Mouse (Mus musculus) kidney, adult 11 months (tissue): ENCODE data around the gene Aspg.

Source experiments
- DNase-seq: peaks from one replicate; pipeline ENCODE4 v3.0.0; 2022

Gene Aspg

DNA sequence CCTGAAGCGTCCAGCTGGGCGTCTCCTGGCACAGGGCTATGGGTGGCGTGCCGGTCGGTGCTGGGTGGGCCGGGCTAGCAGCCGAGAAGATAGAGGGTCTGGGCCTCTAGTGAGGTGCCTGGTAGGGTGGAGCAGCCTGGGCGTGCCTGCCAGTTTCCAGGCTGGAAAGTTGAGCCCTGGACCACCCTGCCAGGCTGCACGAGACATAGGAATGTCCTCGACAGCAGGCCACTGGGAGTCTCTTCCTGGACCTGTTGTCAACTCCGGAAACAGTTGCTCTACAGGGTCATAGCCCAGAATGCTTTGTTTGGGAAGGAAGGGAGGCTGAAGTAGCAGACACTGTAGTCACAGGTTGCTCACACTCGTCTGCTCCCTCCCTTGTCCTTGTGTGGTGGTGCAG is 47.1 kb downstream of the Aspg start:
- DNase-seq: peak; percentile 31

DNA sequence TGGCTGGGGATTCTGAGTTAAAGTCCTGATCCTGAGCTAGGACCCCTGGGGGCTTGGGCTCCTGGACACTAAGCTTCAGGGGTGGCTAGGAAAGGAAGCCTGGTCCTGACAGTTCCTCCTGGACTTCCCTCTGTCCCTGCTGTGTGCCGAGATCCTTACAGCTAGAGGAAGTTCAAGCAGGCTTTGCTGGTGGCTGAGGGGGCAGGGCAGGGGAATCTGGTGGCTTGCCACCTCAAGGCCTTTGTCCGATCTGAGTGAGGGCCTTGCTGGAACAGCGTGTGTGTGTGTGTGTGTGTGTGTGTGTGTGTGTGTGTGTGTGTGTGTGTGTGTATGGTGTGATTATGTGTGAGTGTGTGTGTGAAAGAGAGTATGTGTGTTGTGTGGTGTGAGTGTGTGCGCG is 48.0 kb downstream of the Aspg start:
- DNase-seq: no peak

DNA sequence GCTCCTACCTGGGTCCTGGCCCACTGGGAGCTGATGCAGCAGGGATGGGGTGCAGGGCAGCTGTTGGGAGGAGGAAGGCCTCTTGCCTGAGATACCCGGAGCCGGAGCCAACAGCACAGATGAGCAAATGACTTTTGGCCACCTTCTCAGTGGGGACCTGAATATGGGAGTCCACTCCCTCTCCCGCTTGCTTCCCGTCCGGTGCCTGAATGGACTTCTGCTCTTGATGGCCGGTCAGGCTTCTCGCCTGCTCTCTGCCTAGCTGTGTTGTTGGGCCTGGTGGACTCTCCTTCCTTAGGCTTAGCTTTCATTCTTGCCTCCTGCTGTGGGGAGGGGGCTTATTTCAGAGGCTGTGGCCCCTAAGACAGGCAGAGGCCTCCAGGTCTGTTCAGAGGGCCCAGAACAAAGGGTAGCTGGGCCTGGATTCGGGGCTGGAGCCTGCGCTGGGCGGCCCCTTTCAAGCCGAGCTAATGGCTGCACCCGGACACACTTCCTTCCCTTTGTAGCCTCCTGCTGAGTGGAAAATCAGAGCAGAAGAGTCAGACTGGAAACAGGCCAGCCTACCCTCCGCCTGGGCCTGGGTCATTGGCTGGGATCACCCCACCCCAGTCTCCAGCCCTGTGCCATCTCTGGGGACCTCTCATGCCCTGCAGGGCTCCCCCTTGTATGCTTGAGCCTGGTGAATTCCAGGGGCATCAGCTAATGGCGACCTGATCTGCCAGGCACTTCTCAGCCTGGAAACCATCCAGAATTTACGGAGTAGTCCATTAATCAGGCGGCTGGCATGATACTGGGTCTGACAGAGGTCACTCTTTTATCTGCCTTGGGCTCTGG is 49.0 kb downstream of the Aspg start:
- DNase-seq: peak; percentile 57

DNA sequence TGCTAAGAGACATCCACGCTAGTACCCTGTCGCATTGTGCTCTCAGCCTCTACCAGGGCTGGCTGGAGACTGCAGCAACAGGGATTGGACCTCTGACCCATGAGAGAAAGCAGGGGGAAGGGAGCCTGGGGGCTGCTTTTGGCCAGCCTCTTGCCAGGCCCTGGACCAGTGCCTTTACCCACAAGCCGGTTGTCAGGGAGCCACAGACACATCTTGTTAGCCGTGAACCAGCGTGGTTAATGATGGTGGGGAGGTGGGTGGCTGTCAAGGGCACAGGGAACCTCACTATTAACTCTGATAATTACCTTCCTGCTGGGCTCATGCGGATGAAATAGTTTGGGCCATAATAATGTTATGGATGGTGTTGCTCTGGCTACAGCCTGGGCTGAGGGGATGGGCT is 50.3 kb downstream of the Aspg start:
- no peak for DNase-seq

DNA sequence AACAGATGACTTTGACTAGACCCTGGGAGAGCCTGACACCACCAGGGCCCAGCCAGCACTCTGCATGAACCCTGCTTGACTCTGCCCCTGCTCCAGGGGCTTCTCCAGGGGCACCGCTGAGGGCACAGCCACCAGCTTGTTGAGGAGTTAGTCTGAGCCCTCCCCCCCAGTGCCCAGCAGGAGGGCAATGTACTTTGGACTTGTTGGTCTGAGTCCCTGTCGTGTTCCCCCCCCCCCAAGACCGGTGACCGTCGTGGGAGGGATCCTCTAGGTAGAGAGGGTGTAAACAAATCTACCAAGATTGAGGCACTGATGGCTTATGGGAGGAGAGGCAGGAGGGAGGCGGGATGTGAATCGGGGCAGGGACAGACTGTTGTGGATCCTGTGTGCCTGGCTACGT is 51.8 kb downstream of the Aspg start:
- no peak for DNase-seq

DNA sequence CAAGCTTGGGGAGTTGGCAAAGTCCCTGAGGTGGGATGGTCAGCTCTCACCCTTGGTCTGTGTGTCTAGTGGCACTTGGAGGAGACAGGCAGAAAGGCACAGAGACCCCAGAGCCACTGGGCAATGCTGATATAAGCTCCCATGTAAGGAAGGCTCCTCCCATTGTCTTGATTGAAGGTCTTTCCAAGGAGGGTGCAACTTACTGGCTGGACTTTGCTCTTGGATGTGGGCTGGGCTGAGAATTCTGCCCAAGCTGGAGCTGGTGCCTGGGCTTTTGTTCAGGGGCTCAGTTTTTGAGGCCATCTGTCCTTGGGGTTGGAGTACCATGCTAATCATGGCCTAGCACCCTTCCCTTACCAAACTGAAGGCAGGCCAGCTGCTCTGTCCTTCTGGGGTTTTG is 52.3 kb downstream of the Aspg start:
- no peak for DNase-seq

DNA sequence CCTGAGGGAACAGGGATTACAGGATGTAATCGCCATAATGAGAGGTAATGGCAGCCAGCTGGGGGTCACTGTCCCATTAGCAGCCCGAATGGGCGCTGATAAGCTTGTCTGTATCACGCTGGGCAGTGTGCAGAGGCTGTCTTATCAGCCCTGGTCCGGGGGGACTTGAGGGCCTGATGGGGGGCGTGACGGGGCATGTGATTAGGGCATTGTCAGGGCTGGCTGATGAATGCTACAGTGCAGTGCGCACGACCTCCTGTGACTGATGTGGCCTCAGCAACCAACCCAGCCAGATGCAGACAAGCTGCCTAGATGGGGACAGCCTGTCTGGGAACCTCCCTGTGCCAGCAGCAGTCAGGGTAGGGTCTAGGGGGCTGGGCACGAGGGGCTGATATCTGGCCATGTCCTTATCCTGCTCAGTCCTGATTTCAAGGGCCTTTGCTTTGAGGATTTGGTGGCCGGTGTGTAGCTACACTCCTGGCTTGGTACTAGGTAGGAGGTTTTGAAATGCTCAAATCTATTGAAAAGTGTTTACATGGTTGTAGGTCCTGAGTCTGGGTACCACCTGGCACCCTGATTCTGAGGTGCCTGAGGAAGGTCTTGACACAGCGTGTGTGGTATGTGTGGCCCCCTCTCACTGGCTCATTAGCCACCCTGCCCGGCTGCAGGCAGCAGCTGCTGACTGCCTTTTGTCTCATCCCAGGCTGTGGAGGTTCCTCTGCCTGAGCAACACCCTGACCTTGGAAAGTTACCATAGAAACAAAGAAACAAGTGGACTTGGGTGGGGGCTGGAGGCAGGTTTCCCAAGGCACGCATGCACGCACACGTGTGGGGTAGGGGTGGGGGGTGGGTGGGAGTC is 57.7 kb downstream of the Aspg start:
- no peak for DNase-seq

DNA sequence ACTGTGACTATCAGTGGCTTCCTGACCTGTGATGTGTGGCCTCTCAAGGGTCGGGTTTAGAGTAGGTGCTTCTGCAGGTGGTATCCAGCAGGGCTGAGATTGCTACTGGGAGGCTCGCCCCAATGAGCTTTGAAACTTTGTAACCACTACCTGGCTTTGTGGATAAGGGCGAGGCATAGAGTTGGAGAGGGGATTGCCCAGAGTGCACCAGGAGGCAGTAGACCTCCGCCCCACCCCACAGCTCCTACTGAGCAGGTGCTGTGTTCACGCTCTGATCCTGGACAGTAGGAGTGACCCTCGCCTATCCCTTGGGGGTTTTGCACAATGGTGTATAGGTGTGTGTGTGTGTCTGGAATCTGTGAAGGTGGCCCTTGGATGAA is 58.4 kb downstream of the Aspg start:
- DNase-seq: no peak

DNA sequence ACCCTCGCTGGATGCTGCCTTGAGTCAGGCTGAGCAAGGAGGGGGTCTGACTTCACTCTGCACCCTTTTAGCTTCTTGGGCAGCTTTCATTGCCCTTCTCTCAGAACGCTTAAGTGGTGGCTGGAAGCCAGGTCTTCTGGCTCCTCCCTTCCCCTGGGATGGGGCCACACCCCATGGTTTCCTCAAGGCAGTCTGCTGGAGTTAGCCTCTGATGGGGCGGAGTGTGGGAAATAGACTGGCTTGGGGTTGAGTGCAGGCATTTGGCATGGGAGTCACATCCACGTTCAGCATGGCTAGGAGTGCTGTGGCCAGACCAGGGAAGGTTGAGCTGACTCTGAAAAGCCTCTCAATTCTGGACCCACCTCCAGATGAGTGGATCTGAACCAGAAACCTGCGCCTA is 62.8 kb downstream of the Aspg start:
- DNase-seq: peak; percentile 50

DNA sequence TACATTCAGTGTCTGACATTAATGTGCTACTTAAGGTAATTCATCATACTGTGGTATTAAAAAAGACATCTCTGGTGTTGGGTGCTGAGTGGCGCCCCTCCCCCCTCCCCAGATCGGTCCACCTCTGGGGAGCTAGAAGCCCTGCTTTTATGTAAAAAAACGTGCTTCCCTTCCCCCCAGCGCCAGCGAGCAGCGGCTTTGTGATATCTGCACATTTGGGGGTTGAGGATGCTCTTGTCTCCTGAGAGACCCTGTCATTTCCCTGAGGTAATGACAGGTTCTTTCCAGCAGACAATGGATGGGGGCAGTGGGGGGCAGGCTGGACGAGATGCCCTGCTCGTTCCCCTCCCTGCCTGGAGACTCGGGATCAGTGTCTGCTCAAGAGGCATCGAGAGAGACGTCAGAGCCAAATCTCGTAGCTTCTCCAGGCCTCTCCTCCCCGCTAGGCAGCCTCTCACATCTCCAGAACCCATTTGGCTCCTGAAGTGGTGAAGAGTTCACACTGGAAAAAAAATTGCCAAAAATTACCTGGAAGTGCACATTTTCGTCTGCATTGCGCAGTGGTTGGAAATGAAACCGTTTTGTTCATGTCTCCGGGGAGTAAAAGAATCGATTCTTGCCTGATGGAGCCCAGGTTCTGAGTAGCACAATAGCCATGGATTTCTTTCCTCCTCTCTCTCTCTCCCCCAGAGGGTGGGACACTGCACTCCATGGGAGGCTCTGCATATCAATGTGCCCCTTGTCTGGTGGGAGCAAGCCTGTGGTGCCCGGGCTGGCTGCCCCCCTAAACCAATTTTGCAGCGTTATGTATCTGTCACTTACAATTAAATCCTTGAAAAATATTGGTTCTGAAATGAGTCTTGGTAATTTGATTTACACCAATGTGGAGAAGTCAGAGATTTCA is 64.4 kb downstream of the Aspg start:
- DNase-seq: no peak

DNA sequence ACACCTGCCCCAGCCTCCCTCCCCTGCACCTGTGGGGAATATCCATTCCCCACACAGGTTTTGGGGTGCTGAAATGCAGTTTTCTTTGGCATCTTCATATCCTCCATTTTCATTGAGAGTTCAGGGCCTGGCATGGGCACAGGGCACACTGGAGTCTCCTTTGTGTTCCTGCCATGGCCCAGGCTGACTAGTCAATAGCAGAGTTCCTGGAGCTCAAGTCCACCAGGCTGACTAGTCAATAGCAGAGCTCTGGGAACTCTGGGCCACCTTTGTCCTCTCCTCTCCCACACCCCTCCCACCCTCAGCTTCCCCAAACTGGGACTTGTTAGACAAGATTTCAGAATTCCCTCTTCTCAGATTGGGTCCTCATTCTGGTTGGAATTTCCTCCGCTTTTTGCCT is 65.2 kb downstream of the Aspg start:
- no peak for DNase-seq

DNA sequence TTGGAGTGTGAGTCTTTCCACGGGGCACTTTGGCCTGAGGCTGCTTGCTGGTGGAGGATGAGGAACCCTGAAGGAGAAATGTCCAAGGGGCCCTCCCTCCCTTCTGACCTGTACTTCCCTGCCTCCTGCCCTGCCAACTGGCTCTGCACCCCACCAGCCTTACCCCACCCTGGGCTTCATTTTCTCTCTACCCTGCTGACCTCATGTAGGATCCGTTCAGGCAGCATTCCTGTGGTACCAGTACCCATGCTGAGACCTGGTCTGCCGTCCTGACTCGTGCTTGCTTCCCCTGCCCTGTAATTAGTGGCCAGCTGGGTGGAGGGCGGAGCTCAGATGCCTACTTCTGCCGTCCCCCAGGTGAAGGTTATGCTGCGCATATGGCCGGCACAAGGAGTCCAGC is 65.7 kb downstream of the Aspg start:
- DNase-seq: no peak
